Mouse (Mus musculus) heart, postnatal 25 days (tissue): ENCODE measurements at regions not wholly inside any gene's neighbourhood (a gene's known extent, or its start where the extent isn't known, plus 50 kb on each side); places are given as distances from the start of the nearest gene placed in this dataset.

Source experiments
- DNase-seq: peaks from one replicate; pipeline ENCODE4 v3.0.0; 2022; ENCODE audit warnings: low spot score
- intact Hi-C: fragments of 180-260 bp; cut with DNase I; formaldehyde crosslinking; loops from one replicate; pipeline ENCODE4 v1.15.1; 2025

DNA sequence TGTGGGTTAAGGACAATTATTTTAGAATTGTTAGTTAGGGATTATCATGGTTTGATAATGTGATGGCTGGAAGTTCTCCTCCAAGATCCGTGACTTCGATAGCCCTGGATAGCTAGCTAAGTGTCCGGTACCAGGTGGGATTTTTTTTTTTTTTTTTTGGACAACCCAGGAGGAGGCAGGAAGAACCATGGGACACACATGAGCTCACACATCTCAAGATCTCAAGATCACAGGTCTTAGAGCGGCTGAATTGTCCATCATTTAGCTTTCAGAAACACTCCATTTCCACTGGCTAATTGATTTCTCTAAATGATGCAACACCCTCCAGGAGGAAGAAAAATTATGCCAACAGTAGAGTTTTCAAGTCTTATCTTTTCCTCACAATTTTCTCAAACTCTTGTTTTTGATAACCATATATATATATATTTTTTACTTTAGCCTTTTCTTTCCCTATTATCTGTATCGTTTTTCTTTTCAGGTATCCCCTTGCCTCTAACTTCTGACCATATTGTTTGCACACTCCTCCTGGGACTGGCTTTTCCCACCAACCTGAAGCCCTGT lies 54.5 kb upstream of the Ctnnb1 start:
- no peak for DNase-seq
- intact Hi-C loops: no loop called here

DNA sequence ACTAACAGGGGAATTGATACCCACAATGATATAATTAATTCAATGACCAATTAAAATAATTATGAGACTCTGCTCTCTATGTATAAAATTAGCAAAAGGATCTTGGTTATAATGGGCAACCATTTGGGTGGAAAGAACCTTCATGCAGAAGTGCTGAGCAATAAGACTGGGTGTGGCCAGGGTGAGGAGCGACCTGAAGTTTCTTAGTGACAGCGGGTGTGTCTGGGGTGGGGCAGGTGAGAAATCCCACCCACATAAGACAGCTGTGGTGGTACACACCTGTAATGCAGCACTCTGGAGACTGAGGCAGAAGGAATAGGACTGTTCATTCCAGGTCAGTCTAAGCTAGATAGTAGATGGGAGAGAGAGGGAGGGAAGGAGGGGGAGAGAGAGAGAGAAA lies 51.9 kb upstream of the Ctnnb1 start:
- intact Hi-C loops: no loop called here
- no peak for DNase-seq
